Mouse (Mus musculus): Measurements from ENCODE around the gene Mymk. TPM values are rescaled to one million over a fixed set of nuclear protein-coding genes. Genes with fewer than 3 reads are reported as not detected.

Mymk gene
- total RNA-seq, 2 experiments from 2014 or later = 0.51 to 0.71 TPM

- DNase-seq (ENCODE audit: low spot score in 2 of 2) = no peak
- Histone ChIP-seq H3K27ac (peak overlapping the region; percentile 56), H3K4me3 (no peak overlapping the region)
- TF ChIP-seq CTCF (conservative IDR thresholded peaks at IDR 0.05) = no peak
These were observed 47.8 kb downstream of the Mymk start for GRCm38 (mm10) chr2:27024136-27024535.

GRCm38 (mm10) chr2:27022612-27023011, 49.4 kb downstream of the Mymk start:
- Histone ChIP-seq H3K27ac (peak overlapping the region; percentile 43; the same call in 1 of the 2 replicates), H3K4me3 (no peak overlapping the region)
- TF ChIP-seq CTCF (conservative IDR thresholded peaks at IDR 0.05) = no peak
- DNase-seq (ENCODE audit: low spot score in 2 of 2) = no peak

- Histone ChIP-seq H3K27ac (no peak overlapping the region; the same call in 1 of the 2 replicates), H3K4me3 (no peak overlapping the region)
- no peak for DNase-seq (ENCODE audit: low spot score in 2 of 2)
- TF ChIP-seq CTCF (conservative IDR thresholded peaks at IDR 0.05) = no peak
These were observed 50.9 kb downstream of the Mymk start for GRCm38 (mm10) chr2:27021103-27021502.

GRCm38 (mm10) chr2:27019530-27019929, 52.4 kb downstream of the Mymk start:
- TF ChIP-seq CTCF (conservative IDR thresholded peaks at IDR 0.05) = no peak
- no peak overlapping the region for H3K27ac ChIP-seq
- H3K4me3 ChIP-seq = no peak overlapping the region
- no peak for DNase-seq (ENCODE audit: low spot score in 2 of 2)

GRCm38 (mm10) chr2:27017802-27018201, 54.2 kb downstream of the Mymk start:
- Histone ChIP-seq H3K27ac (no peak overlapping the region), H3K4me3 (no peak overlapping the region)
- peak; percentile 98 for TF ChIP-seq CTCF (conservative IDR thresholded peaks at IDR 0.05)
- DNase-seq (ENCODE audit: low spot score in 2 of 2) = peak; percentile 75 to 82

Other genes with a start within 250 kb of the Mymk start
- not detected for gene Abo, start 207.2 kb downstream of the Mymk start, total RNA-seq (2021)
- 10 to 100 TPM; 24.3 to 27.6 TPM for gene Surf6, start 169.3 kb downstream of the Mymk start, total RNA-seq (2021)
- gene Med22, start 161.5 kb downstream of the Mymk start, total RNA-seq (2021) = 10 to 100 TPM; 44.6 to 46.5 TPM
- gene Rpl7a, start 161.4 kb downstream of the Mymk start, total RNA-seq (2021) = 100 to 1,000 TPM; 245 to 261 TPM
- 10 to 100 TPM; 35.9 to 36.9 TPM for gene Surf2, start 155.8 kb downstream of the Mymk start, total RNA-seq (2021)
- gene Surf1, start 155.6 kb downstream of the Mymk start, total RNA-seq (2021) = 100 to 1,000 TPM in 1 of 2 experiments, 10 to 100 TPM in 1; 96.7 to 101 TPM
- 10 to 100 TPM; 51.9 to 55.2 TPM for gene Surf4, start 138.3 kb downstream of the Mymk start, total RNA-seq (2021)
- under 1 TPM in 1 of 2 experiments, not detected in 1; 0.27 TPM for gene Stkld1, start 138.1 kb downstream of the Mymk start, total RNA-seq (2021)
- 10 to 100 TPM; 57.4 to 62.2 TPM for gene Rexo4, start 107.8 kb downstream of the Mymk start, total RNA-seq (2021)
- 1 to 10 TPM in 1 of 2 experiments, under 1 TPM in 1; 0.90 to 1.1 TPM for gene Adamts13, start 98.8 kb downstream of the Mymk start, total RNA-seq (2021)
- gene Cacfd1, start 62.3 kb downstream of the Mymk start, total RNA-seq (2021) = 10 to 100 TPM; 45.0 to 47.0 TPM
- 10 to 100 TPM; 38.4 to 42.3 TPM for gene Slc2a6, start 44.2 kb downstream of the Mymk start, total RNA-seq (2021)
- gene Adamtsl2, start 7.2 kb upstream of the Mymk start, total RNA-seq (2021) = 10 to 100 TPM; 12.8 to 18.1 TPM
- gene Fam163b, start 70.3 kb upstream of the Mymk start, total RNA-seq (2021) = 100 to 1,000 TPM; 132 to 144 TPM
- gene Dbh, start 93.1 kb upstream of the Mymk start, total RNA-seq (2021) = 1 to 10 TPM in 1 of 2 experiments, under 1 TPM in 1; 0.46 to 1.4 TPM
- 1 to 10 TPM; 5.3 to 6.3 TPM for gene Sardh, start 176.2 kb upstream of the Mymk start, total RNA-seq (2021)

Measured in layer of hippocampus, adult 2 months (tissue).